Mouse (Mus musculus) ovary, adult 18-20 months (tissue): ENCODE data around the gene Prr23a2.
"Not testable (repeated sequence)": the region's sequence is repeated elsewhere in the genome, so short reads cannot be mapped to it uniquely, and the experiment has no call there.

Experiments used
- DNase-seq: peaks from one replicate; pipeline ENCODE4 v3.0.0; 2022; ENCODE audit warnings: low spot score, mixed read lengths

The Prr23a2 gene

DNA sequence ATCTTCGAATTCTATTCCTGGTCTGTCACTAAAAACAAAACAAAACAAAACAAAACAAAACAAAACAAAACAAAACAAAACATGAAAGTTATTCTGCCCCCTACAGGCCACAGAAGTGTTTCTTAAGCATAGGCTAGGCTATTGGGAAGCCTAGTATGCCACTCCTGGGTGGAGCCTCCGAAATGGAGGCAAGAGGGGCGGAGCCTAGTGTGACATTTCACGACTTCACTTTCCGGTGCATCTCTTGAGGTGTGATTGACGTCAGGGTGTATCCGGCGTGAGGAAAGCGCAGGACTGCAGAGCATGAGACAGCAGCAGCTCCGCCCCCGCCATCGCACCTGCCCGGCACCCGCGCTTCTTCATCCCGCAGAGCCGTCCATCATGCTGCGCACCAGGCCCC, at the start of gene Prr23a2:
TSS of gene Prr23a2 (plus strand) at position 285 of the 400 bp plus-strand sequence.
- DNase-seq = no peak

DNA sequence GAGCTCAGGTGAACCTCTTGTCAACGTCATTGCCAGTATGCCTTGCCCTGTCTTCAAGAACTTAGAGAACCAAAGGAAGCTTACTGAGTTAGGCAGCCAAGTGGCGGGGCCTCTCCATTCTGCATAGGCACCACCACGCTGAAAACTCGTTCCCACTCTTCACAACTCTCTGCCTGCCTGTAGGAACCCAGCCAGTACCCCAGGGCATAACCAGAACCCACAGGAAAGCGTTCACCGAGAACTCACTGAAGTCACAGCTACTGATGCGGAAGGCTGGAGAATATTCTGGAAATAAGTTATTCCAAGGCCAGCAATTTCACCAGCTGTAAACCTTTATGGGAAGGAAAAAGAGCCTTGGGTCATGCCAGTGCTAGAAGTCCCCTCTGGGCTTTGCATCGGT, 48.7 kb upstream of the Prr23a2 start:
- DNase-seq = no peak

DNA sequence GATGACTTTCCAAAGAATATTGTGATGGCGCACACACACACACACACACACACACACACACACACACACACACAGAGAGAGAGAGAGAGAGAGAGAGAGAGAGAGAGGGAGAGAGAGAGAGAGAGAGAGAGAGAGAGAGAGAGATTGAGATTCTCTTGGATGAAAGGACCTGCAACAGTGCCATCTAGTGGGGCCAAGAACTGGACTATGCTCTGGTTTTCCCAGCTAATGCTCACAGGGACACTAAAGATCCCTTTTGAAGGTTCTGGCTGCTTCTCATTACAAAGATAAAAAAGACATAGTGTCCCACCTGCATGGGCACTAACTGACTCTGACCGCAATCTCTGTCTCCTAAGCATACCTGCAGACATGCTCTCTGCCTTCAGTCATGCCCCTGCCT, 46.8 kb upstream of the Prr23a2 start:
- DNase-seq = not testable (repeated sequence)

DNA sequence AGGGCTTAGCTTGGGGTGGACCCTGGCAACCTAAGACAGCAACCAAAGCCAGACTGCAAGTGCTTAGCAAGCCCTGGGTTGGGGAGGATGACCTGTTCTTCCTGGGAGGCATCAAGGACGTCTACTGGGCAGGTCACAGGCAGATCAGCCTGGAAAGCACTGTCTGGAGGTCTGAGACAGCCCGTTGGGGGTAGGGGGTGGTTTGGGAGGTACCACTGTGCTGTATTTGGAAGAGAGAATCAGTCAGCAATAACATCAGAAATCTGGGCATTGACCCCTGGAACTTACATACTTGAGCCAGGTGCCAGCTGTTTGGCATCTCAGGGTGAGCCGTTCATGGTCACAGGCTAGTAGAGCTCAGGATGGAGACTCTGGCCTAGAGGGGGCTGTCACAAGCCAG, 40.2 kb upstream of the Prr23a2 start:
- peak; percentile 58 for DNase-seq

DNA sequence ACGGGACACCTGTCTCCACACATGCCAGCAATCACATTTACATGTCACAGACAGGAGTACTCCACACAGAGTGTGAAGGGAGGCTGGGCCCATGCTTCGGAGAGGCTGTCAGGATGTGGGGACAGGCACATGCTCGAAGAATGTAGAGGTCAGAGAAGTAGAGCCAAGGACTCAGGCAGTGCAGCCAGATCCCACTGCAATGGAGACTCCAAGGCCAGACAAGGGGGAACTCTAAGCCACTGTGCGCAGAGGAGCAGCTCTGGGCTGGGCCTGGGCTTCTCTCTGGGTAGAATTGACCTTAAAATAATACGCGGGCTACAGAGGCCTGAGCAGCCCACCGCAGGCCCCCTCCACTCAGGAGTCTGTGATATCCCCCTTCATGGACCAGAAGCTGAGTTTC, 38.7 kb upstream of the Prr23a2 start:
- DNase-seq = peak; percentile 52

DNA sequence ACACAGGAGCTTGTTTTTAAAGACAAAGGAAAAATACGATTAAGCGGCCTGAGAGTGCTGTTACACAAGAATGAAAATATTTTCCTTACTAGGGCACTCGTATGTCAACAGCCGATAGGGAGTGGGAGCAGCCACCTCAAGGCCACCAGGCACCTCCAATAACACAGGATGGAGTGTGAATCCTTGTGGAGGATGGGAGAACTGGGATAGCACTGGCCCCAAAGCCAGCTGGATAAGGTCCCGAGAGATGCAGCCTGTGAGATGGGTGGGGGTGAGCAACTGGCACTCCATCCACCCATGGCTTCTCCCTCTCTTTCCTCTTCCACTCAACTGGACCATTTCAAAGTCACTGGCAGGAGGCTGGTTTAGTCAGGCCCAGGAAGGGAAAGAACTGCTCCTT, 37.3 kb upstream of the Prr23a2 start:
- DNase-seq = peak; percentile 86

DNA sequence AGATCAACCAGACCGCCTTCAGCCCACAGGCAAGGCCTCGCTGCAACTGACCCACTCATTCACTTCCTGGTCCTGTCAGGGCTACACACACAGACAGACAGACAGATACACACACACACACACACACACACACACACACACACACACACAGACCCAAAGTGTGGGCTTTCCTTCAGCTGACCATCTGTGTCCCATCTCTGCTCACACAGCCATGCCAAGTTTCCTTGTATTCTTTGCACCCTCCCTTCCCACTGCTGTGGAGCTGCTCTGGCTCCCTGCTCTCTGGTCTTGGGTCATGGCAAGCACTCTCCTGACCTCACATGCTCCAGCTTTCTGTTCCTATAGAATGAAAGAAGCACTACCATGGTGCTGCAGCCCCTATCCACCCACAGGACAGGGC, 36.8 kb upstream of the Prr23a2 start:
- DNase-seq = no peak

DNA sequence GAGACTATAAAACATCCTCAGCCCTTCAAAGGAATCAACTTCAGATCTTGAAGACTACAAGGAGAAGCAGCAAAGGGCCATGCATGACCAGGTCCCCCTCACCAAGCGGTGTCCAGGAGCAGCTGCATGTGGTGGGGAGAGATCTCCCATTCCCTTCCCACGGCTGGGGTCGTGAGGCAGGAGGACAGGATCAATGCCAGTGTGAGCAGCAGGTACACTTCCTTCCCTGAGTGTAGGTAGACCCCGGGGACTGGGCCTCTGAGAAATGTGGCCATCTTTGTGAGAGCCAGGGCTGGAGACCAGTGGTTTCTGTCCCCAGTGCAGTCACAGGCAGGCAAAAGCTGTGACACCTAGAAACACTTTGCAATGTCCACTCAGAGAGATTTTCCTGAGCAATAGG, 35.8 kb upstream of the Prr23a2 start:
- no peak for DNase-seq

DNA sequence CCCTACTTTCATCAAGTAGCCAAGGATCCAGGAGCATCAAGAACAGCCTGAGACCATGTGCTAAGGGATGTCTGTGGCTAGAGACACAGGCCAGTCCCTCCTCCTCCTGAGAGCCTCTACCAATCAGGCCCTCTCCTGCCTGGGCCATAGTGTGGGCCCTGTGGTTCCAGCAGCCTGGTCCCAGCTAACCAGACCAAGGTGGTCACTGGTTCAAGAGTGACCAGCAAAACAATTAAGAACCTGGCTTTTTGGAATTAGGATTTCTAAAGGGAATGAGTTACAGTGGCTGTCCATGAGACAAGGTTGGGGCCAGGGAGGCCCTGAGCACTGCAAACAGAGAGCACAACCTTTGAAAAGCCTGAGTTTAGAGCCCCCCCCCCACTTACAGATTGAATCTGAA, 35.2 kb upstream of the Prr23a2 start:
- DNase-seq = no peak

DNA sequence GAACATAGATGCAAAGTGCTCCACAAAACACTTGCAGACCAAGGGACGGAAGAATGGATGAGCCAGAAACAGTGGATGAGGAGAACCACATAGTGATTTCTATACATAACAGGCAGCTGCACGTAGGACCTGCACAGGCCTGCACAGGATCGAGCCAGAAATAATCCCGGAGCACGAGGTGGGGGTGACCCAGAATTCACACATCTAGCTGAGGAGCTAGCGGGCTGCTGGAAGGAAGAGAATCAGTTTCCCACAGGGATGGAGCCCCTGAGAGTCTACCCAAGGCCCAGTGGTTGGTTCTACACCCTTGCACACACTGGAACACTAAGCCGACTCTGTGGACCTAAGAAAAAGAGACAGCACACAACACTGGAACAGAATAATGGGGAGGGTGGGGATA, 32.5 kb upstream of the Prr23a2 start:
- no peak for DNase-seq

DNA sequence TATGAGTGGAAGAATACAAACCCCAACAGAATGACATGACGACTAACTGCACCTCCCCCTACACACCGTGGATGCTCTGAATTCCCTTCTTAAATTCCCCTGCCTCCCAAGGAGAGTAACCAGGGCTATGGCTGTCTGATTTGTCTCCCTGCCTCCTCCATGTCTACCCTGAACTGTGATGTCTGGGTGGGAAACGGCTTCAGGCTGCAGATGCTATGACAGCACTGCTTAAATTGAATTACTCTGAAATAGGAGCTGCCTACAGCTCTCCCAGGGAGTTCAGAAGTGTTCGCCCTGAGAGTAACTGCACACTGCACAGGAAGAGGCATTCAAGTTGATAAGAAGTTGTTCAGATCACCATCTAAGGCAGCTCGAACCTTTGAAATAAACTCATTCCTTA, 26.8 kb upstream of the Prr23a2 start:
- DNase-seq = no peak

DNA sequence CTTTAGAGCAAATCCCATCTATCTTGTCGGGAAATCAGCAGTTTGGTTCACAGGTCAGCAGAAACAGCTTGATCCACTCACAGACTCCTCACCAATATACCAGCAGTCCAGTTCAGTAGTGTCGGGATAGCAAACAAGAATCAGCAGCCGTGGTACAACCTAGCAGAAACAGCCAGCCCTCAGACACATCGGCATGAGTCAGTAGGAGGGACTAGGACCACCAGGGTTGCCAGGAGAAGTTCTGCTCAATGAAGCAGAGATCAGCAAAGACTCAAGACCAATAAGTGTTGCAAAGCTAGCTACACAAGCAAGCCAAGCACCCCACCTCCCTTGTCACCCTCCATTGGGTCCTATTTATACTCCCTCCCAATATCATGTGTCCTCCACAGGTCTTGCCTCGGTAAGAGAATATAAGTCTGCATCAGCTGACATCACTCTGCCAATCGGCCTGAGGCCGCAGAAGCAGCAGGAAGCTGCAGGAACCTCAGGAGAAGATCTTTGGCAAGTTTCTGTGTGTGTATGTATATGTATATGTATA, 18.7 kb upstream of the Prr23a2 start:
- DNase-seq = no peak

DNA sequence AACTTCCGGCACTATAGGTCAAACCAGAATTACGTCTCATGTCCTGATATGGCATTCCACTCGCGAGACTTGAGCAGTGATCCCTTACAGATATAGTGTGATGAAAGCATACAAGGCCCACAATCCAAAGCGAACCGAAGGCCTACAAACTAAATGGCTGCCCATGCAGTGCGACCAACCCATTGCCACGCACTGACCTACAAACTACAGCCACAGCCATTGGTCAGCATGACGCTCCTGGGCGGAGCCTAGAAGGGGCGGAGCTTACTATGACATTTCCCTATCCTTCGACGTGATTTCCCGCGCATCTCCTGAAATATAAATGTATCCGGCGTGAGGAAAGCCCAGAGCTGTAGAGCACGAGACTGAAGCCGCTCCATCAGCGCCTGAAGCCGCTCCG, 14.2 kb upstream of the Prr23a2 start, which contains the start of gene Prr23a1:
TSS of gene Prr23a1 (plus strand) at position 387 of the 400 bp plus-strand sequence.
- no peak for DNase-seq

DNA sequence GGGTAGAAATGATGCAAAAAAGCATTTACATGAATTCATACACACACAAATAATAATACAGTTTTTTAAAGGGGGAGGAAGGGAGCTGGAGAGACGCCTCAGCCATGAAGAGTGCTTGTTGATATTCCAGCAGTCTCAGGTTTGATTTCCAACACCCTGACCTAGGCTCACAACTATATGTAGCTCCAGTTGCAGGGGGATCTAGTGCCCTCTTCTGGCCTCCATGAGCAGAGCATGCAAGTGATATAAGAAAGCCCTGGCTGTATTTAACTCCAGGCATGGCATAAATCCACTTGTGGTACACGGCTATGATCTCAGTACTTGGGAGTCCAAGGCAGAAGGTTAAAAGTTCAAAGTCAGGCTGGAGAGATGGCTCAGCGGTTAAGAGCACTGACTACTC, 7.2 kb downstream of the Prr23a2 start:
- DNase-seq = no peak

DNA sequence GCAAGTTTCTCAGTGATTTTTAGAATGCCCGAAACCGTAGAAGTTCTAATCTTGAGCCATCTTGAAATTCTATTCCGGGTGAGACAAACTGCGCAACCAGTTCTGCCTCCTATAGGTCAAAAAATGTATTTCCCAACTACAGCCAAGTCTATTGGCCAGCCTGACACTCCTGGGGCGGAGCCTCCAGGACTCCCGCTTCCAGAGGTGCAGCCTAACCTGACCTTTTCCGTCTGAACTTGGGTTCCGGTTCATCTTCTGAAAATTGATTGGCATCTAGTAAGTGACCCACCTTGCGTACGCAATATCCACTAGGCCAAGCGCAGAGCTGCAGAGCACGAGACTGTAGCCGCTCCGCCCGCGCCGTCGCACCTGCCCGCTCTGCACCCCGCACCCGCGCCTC, 8.3 kb downstream of the Prr23a2 start, which contains the start of gene Prr23a3:
TSS of gene Prr23a3 (plus strand) at position 197 of the 400 bp plus-strand sequence.
- DNase-seq = no peak

DNA sequence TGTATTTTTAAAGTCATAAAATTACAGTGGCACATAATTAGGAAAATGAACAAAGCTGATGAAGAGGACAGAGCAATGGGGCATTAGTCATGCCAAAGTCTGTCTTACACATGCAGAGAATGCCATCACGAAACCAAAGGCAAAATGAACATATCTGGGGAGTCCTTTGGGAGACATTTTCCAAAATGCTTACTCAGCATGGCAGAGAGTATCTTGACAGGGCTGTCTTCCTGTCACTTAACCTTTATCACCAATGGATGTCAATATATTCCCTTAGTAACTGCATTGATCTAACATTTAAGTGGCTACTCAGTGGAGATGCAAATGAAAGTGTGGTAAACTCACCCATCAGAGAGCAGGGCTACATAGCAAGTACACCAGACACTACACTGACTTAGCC, 45.2 kb downstream of the Prr23a2 start:
- no peak for DNase-seq

DNA sequence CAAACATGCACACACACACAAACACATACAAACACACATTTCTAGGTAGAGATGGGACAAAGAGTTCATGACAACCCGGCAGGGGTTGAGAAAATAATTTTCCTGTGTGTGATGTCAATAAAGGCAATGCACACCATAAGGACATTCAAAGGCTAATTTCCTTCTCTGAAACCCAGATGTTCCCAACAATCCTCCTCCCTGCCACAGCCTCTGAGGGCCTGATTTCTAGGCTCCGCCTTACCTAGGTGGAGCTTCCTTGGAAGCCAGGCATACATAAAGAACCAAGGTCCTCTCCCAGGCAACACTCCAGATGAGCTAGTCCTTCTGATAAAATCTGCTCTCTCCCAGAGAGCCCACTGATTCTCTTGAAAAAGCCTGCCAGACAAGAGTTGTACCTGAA, 46.5 kb downstream of the Prr23a2 start, which contains the start of gene 7420426K07Rik:
TSS of gene 7420426K07Rik (plus strand) at position 301 of the 400 bp plus-strand sequence.
- no peak for DNase-seq
